Mouse (Mus musculus) lung, adult 2 months (tissue): ENCODE results near the gene Ext2.

Experiments used
- CTCF ChIP-seq: fragments of 200-500 bp; IDR thresholded peaks from 2 replicates; pipeline ENCODE4 v1.5.1; 2011; ENCODE audit warnings: mild to moderate bottlenecking, low read length, control low read depth; ENCODE audit not compliant: insufficient read depth
- POLR2A ChIP-seq: fragments of 200-500 bp; IDR thresholded peaks from 2 replicates; pipeline ENCODE4 v1.6.1; 2011; ENCODE audit warnings: low read depth, mild to moderate bottlenecking, control low read depth, low read length, borderline replicate concordance; ENCODE audit errors: extremely low read depth

GRCm38 (mm10) chr2:93677231-93677630, 145.1 kb downstream of the Ext2 start:
- TF ChIP-seq POLR2A (no peak), CTCF (no peak)
